Mouse (Mus musculus): ENCODE results near the gene Samd1. TPM values are rescaled to one million over a fixed set of nuclear protein-coding genes. Genes with fewer than 3 reads are reported as not detected.

Samd1 gene
- total RNA-seq, 1 experiment from 2014 or later = 26.3 TPM

GRCm38 (mm10) chr8:84042066-84042947, 44.8 kb downstream of the Samd1 start, which contains the start of gene Il27ra:
Gene Il27ra (minus strand): TSS chr8:84042589.
- peak; percentile 83 for ATAC-seq (replicated peaks; ENCODE audit: insufficient number of reproducible peaks, low FRiP score, low TSS enrichment, poor library complexity, severe bottlenecking)

DNA sequence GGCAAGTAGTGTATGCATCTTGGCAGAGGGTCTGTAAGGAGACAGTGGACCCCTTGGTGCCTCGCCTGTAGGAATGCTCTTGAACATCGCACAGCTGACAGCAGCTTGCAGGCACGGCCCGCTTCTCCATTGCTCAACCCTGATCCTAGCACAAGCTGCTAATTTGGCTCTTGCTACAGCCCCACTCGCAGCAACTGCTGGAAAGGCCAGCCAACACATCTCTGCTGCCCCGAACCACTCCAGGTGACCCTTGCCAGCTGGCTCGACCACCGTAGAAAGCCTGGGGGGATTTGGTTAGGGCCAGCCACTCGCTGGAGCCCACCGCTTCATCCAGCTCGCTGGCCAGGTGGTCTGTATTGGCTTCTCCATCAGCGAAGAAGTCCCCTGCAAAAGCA, 45.5 kb downstream of the Samd1 start:
- no peak for ATAC-seq (replicated peaks; ENCODE audit: insufficient number of reproducible peaks, low FRiP score, low TSS enrichment, poor library complexity, severe bottlenecking)

- no peak for ATAC-seq (replicated peaks; ENCODE audit: insufficient number of reproducible peaks, low FRiP score, low TSS enrichment, poor library complexity, severe bottlenecking)
Observed at GRCm38 (mm10) chr8:84044103-84044502, 46.6 kb downstream of the Samd1 start.

- ATAC-seq (replicated peaks; ENCODE audit: insufficient number of reproducible peaks, low FRiP score, low TSS enrichment, poor library complexity, severe bottlenecking) = no peak
Observed at GRCm38 (mm10) chr8:84044900-84045299, 47.4 kb downstream of the Samd1 start, which contains the start of gene Rln3. Gene Rln3 (minus strand): TSS chr8:84045000.

DNA sequence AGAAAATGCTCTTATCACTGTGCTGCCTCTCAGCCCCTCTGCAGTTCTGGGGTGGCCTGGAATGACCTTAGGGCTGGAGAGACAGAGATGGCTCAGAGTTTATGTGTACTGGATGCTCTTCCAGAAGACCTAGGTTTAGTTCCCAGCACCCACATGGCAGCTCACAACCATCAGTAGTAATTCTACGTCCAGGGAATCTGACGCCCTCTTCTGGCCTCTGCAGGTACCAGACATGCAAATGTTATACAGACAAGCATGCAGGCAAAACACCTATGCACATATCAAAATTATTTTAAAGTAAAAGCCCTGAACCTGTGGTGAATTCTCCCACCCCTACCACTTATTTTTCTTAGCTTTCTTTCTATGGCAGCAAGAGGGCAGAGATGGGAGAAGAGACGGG, 49.0 kb downstream of the Samd1 start:
- no peak for ATAC-seq (replicated peaks; ENCODE audit: insufficient number of reproducible peaks, low FRiP score, low TSS enrichment, poor library complexity, severe bottlenecking)

- ATAC-seq (replicated peaks; ENCODE audit: insufficient number of reproducible peaks, low FRiP score, low TSS enrichment, poor library complexity, severe bottlenecking) = no peak
Observed at GRCm38 (mm10) chr8:84048171-84048570, 50.7 kb downstream of the Samd1 start.

Other genes with a start within 250 kb of the Samd1 start
- gene Adgrl1, start 97.6 kb upstream of the Samd1 start, total RNA-seq (2017) = 0.53 to 4.7 TPM (median 1.5 TPM) in 3 replicates
- 0.10 to 0.58 TPM in 2 of 3 replicates, not detected in the other for gene Gm10644, start 42.5 kb upstream of the Samd1 start, total RNA-seq (2017)
- gene Asf1b, start 42.2 kb upstream of the Samd1 start, total RNA-seq (2017) = 3.5 to 4.9 TPM (median 3.6 TPM) in 3 replicates
- 14.5 to 24.5 TPM (median 18.8 TPM) in 3 replicates for gene Prkaca, start 24.7 kb upstream of the Samd1 start, total RNA-seq (2017)
- gene 1700067K01Rik, start 3.8 kb downstream of the Samd1 start, total RNA-seq (2017) = not detected in 3 replicates
- not detected in 3 replicates for gene 2210011C24Rik, start 14.5 kb downstream of the Samd1 start, total RNA-seq (2017)
- 0.19 to 0.95 TPM in 2 of 3 replicates, not detected in the other for gene Palm3, start 23.8 kb downstream of the Samd1 start, total RNA-seq (2017)
- 7.4 to 27.0 TPM (median 8.4 TPM) in 3 replicates for gene Il27ra, start 44.9 kb downstream of the Samd1 start, total RNA-seq (2017)
- not detected in 3 replicates for gene Rln3, start 47.3 kb downstream of the Samd1 start, total RNA-seq (2017)
- 2.4 to 3.7 TPM (median 2.6 TPM) in 3 replicates for gene Gm10643, start 67.5 kb downstream of the Samd1 start, total RNA-seq (2017)
- 8.4 to 15.4 TPM (median 10.1 TPM) in 3 replicates for gene Rfx1, start 69.2 kb downstream of the Samd1 start, total RNA-seq (2017)
- gene Dcaf15, start 107.1 kb downstream of the Samd1 start, total RNA-seq (2017) = 19.0 to 27.3 TPM (median 24.0 TPM) in 3 replicates
- 0.11 to 0.87 TPM (median 0.57 TPM) in 3 replicates for gene Podnl1, start 128.3 kb downstream of the Samd1 start, total RNA-seq (2017)
- gene Cc2d1a, start 150.3 kb downstream of the Samd1 start, total RNA-seq (2017) = 8.7 to 18.5 TPM (median 16.1 TPM) in 3 replicates
- 1.8 to 2.1 TPM in 2 of 3 replicates, not detected in the other for gene 4930432K21Rik, start 150.4 kb downstream of the Samd1 start, total RNA-seq (2017)
- gene Nanos3, start 187.5 kb downstream of the Samd1 start, total RNA-seq (2017) = not detected in 3 replicates
- 11.8 to 12.1 TPM (median 11.9 TPM) in 3 replicates for gene Zswim4, start 239.4 kb downstream of the Samd1 start, total RNA-seq (2017)

Measured in monocyte, adult 5-6 weeks (primary cell).